Mouse (Mus musculus): ENCODE data around the gene Tbc1d2. TPM values are rescaled to one million over a fixed set of nuclear protein-coding genes. Genes with fewer than 3 reads are reported as not detected.
"Not testable (repeated sequence)": the region's sequence is repeated elsewhere in the genome, so short reads cannot be mapped to it uniquely, and the experiment has no call there.

The Tbc1d2 gene
- polyA plus RNA-seq, 1 experiment from 2014 or later, result 1.5 TPM

DNA sequence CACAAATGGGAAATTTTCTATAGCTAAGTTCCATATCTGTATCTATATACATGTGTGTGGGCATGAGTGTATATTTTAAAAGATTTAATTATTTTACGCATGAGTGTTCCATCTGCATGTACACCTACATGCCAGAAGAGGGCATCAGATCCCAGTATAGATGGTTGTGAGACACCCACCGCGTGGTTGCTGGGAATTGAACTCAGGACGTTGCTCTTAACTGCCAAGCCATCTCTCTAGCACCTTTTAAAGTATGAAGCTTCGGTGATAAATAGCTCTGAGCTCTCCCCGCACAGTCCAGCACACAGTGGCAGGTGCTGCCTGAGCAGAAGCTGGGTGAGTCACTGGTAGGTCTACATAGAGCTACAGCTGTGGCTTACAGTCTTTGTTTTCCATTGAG is 32.6 kb downstream of the Tbc1d2 start:
- no peaks in the 10 kb centered on the region for H3K36me3 ChIP-seq
- H3K4me2 ChIP-seq (replicated peaks), result no peak overlapping the region
- H3K27me3 ChIP-seq, result peaks cover 20% of the 10 kb centered on the region; the same call in 1 of the 2 replicates
- H3K9me3 ChIP-seq (replicated peaks), result no peaks in the 10 kb centered on the region
- no peak overlapping the region for H3K27ac ChIP-seq
- no peak overlapping the region for H3K9ac ChIP-seq
- no peak for ATAC-seq (ENCODE audit: low FRiP score)
- WGBS, result 77% methylated on average over 6 of the region's 6 CpGs
- H3K4me3 ChIP-seq, result no peak overlapping the region
- H3K4me1 ChIP-seq, result peaks cover 5% of the 10 kb centered on the region; the same call in 1 of the 2 replicates

DNA sequence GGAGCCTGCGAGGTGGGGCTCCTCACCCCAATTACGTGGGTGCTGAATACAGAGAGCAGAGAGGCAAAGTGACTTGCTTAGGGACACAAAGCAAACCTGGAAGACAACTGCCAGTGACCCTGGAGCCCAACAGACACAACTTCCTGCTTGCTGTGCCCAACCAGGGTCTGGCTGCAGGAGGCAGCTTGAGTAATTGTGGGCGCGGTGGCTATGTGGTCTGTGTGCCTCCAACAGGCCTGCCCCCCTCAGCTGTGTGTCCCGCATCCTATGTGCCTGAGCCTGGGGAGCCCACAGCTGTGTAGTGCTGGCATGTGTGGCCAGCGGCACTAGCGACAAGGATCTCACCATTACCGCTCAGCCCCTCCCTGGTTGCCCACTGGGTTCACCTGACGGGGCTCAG is 35.4 kb downstream of the Tbc1d2 start:
- Histone ChIP-seq H3K9me3 (replicated peaks) (no peaks in the 10 kb centered on the region), H3K27me3 (peaks cover 5% of the 10 kb centered on the region; the same call in 1 of the 2 replicates), H3K4me2 (replicated peaks) (no peak overlapping the region), H3K36me3 (no peaks in the 10 kb centered on the region), H3K9ac (no peak overlapping the region), H3K4me3 (no peak overlapping the region), H3K4me1 (0 out of 2 replicates have a peak, but pooled peaks cover 4% of the 10 kb centered on the region), H3K27ac (no peak overlapping the region)
- no peak for ATAC-seq (ENCODE audit: low FRiP score)
- 70% methylated on average over 9 of the region's 9 CpGs for WGBS

DNA sequence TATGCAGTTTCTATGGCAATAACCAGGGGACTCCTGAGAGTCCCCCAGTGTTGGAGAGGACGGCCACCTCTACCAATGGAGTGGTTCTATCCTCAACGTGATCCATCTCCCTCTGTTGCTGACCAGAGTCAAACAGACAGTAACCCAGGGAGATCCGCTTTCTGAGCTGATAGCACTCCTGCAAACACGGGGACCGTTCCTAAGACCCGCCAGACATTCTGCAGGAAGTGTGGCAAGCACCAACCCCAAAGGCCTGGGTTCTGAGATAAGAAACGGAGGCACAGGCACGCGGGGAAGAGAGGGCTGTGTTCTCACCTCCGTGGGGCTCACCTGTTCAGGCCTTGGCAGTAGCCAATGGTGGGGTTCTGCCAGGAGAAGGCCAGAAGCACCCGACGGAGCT is 36.4 kb downstream of the Tbc1d2 start:
- no peak for ATAC-seq (ENCODE audit: low FRiP score)
- no peaks in the 10 kb centered on the region for H3K36me3 ChIP-seq
- 0 out of 2 replicates have a peak, but pooled peaks cover 4% of the 10 kb centered on the region for H3K4me1 ChIP-seq
- WGBS, result 79% methylated on average over 12 of the region's 12 CpGs
- H3K27ac ChIP-seq, result no peak overlapping the region
- no peaks in the 10 kb centered on the region; the same call in 1 of the 2 replicates for H3K27me3 ChIP-seq
- H3K4me2 ChIP-seq (replicated peaks), result no peak overlapping the region
- H3K9me3 ChIP-seq (replicated peaks), result no peaks in the 10 kb centered on the region
- H3K9ac ChIP-seq, result no peak overlapping the region
- no peak overlapping the region for H3K4me3 ChIP-seq

- ATAC-seq (ENCODE audit: low FRiP score), result peak; percentile 54
- Histone ChIP-seq H3K4me1 (0 out of 2 replicates have a peak, but pooled peaks cover 4% of the 10 kb centered on the region), H3K9ac (no peak overlapping the region), H3K27me3 (no peaks in the 10 kb centered on the region), H3K36me3 (no peaks in the 10 kb centered on the region), H3K4me2 (replicated peaks) (no peak overlapping the region), H3K9me3 (replicated peaks) (no peaks in the 10 kb centered on the region), H3K27ac (no peak overlapping the region), H3K4me3 (no peak overlapping the region)
- 3% methylated on average over 4 of the region's 4 CpGs for WGBS
These were observed 38.8 kb downstream of the Tbc1d2 start for GRCm38 (mm10) chr4:46611181-46611580.

GRCm38 (mm10) chr4:46607601-46608000 is 42.4 kb downstream of the Tbc1d2 start:
- Histone ChIP-seq H3K9me3 (replicated peaks) (no peaks in the 10 kb centered on the region), H3K4me3 (no peak overlapping the region), H3K27me3 (peaks cover 13% of the 10 kb centered on the region; the same call in 1 of the 2 replicates), H3K9ac (no peak overlapping the region), H3K4me1 (peaks cover 12% of the 10 kb centered on the region; the same call in 1 of the 2 replicates), H3K36me3 (no peaks in the 10 kb centered on the region), H3K27ac (no peak overlapping the region), H3K4me2 (replicated peaks) (no peak overlapping the region)
- no peak for ATAC-seq (ENCODE audit: low FRiP score)
- WGBS, result 68% methylated on average over 3 of the region's 3 CpGs

- Histone ChIP-seq H3K4me1 (peaks cover 15% of the 10 kb centered on the region), H3K36me3 (no peaks in the 10 kb centered on the region), H3K9me3 (replicated peaks) (no peaks in the 10 kb centered on the region), H3K9ac (no peak overlapping the region), H3K4me3 (no peak overlapping the region), H3K27ac (no peak overlapping the region), H3K27me3 (peaks cover 27% of the 10 kb centered on the region), H3K4me2 (replicated peaks) (no peak overlapping the region)
- ATAC-seq (ENCODE audit: low FRiP score), result no peak
- WGBS, result 56% methylated on average over 11 of the region's 11 CpGs
These were observed 44.6 kb downstream of the Tbc1d2 start for GRCm38 (mm10) chr4:46605451-46605850.

GRCm38 (mm10) chr4:46602704-46603103 is 47.3 kb downstream of the Tbc1d2 start:
- Histone ChIP-seq H3K4me2 (replicated peaks) (no peak overlapping the region), H3K36me3 (no peaks in the 10 kb centered on the region), H3K27ac (no peak overlapping the region), H3K27me3 (peaks cover 48% of the 10 kb centered on the region), H3K9me3 (replicated peaks) (no peaks in the 10 kb centered on the region), H3K4me1 (peaks cover 15% of the 10 kb centered on the region), H3K4me3 (no peak overlapping the region), H3K9ac (no peak overlapping the region)
- WGBS, result 64% methylated on average over 7 of the region's 7 CpGs
- ATAC-seq (ENCODE audit: low FRiP score), result no peak

DNA sequence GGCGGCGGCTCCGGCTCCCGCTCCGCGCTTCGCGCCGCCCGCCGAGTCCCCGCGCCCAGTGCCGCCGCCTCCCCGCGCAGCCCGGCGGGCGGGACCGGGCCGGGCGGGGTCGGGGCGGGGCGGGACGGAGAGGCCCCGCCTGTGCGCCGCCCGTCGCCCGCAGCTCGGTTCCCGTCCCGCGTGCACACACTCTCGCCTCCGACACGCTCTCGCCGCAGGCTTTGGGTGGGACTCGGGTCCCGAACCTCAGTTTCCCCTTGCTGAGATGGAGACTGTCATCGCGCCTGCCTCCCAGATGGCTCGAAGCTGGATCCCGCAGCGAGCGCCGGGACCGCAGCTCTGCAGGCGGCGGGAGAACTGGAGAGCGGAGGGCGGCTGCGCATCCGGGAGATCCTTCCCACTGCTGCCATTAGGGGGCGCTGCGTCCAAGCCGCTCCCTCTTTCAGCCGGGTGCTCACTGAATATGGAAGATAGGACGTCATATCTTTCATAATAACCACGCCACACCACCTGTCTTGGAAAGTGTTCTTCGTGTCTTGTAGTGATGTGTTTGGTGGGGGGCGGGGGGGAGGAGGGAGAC is 48.1 kb downstream of the Tbc1d2 start, which contains the start of gene Coro2a:
Gene Coro2a, minus strand, starts transcription at position 359 of the 580 bp plus-strand sequence.
- under 1% methylated on average over 53 of the region's 66 CpGs for WGBS
- peak within 1 kb of the TSS; percentile 70 for H3K9ac ChIP-seq
- ATAC-seq (ENCODE audit: low FRiP score), result peak; percentile 59
- no peak within 1 kb of the TSS for H3K27ac ChIP-seq
- H3K4me2 ChIP-seq (replicated peaks), result peak within 1 kb of the TSS; percentile 95
- H3K36me3 ChIP-seq, result no peaks in the 10 kb centered on the region
- no peaks in the 10 kb centered on the region for H3K9me3 ChIP-seq (replicated peaks)
- H3K4me1 ChIP-seq, result peaks cover 15% of the 10 kb centered on the region
- H3K27me3 ChIP-seq, result peaks cover 54% of the 10 kb centered on the region
- H3K4me3 ChIP-seq, result peak within 1 kb of the TSS; percentile 61

DNA sequence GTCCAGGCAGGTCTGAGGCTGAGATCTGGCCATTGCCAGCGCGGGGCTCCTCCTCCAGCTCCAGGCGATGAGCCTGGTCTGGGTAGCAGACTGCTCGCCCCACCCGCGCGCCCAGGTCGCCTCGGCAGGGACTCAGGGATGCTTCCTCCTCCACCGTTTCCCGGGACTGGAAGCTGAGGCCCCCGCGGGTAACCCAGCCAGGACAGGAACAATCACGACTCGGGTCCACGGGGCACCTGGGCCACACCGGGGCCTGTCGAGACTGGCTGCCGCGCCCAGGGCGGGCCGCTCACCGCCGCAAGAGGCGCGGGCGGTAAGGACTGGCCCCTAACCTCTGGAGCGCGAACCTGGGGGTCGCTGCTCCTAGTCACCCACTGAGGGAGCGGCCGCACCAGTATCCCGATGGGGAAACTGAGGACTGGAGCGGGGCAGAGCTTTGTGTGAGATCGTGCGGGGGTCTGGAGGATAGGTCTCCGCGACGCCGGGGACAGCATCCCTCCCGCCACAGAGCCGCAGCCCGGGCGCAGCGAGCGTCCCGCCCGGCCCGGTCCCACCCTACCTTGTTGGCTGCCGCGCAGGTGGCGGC is 48.7 kb downstream of the Tbc1d2 start:
- H3K27ac ChIP-seq, result no peak overlapping the region
- under 1% methylated on average over 46 of the region's 52 CpGs for WGBS
- H3K9me3 ChIP-seq (replicated peaks), result no peaks in the 10 kb centered on the region
- peak; percentile 64 for ATAC-seq (ENCODE audit: low FRiP score)
- peak overlapping the region; percentile 70 for H3K9ac ChIP-seq
- H3K27me3 ChIP-seq, result peaks cover 57% of the 10 kb centered on the region
- H3K36me3 ChIP-seq, result no peaks in the 10 kb centered on the region
- peak overlapping the region; percentile 95 for H3K4me2 ChIP-seq (replicated peaks)
- H3K4me1 ChIP-seq, result peaks cover 15% of the 10 kb centered on the region
- peak overlapping the region; percentile 61 for H3K4me3 ChIP-seq

- H3K27me3 ChIP-seq, result peaks cover 60% of the 10 kb centered on the region
- peak; percentile 3; the same call in 1 of the 2 replicates for ATAC-seq (ENCODE audit: low FRiP score)
- no peak overlapping the region for H3K27ac ChIP-seq
- WGBS, result 39% methylated on average over 20 of the region's 20 CpGs
- H3K9ac ChIP-seq, result peak overlapping the region; percentile 70
- H3K36me3 ChIP-seq, result no peaks in the 10 kb centered on the region
- peak overlapping the region; percentile 95 for H3K4me2 ChIP-seq (replicated peaks)
- H3K9me3 ChIP-seq (replicated peaks), result no peaks in the 10 kb centered on the region
- H3K4me1 ChIP-seq, result peaks cover 15% of the 10 kb centered on the region
- H3K4me3 ChIP-seq, result peak overlapping the region; percentile 61
These were observed 49.3 kb downstream of the Tbc1d2 start for GRCm38 (mm10) chr4:46600473-46601257.

DNA sequence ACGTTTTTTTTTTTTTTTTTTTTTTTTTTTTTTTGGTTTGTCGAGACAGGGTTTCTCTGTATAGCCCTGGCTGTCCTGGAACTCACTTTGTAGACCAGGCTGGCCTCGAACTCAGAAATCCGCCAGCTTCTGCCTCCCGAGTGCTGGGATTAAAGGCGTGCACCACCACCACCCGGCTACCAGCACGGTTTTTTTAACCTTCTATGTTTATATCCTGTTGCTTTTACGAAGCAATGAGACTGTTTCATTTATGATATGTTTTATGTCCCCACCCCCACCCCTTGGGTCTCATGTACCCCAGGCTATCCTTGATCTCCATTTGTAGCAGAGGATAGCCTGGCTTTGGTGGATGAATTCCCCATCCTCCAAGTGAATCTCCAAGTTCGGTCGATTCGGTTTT is 50.4 kb downstream of the Tbc1d2 start:
- not testable (repeated sequence) for H3K9me3 ChIP-seq (replicated peaks); H3K27ac ChIP-seq; H3K36me3 ChIP-seq; H3K4me3 ChIP-seq; ATAC-seq (ENCODE audit: low FRiP score); H3K9ac ChIP-seq; H3K4me2 ChIP-seq (replicated peaks)
- Histone ChIP-seq H3K4me1 (peaks cover 13% of the 10 kb centered on the region), H3K27me3 (peaks cover 57% of the 10 kb centered on the region)
- WGBS, result 84% methylated on average over 12 of the region's 12 CpGs

- peaks cover 55% of the 10 kb centered on the region for H3K27me3 ChIP-seq
- H3K27ac ChIP-seq, result no peak overlapping the region
- peaks cover 6% of the 10 kb centered on the region for H3K4me1 ChIP-seq
- no peaks in the 10 kb centered on the region for H3K36me3 ChIP-seq
- no peak overlapping the region for H3K4me3 ChIP-seq
- H3K9ac ChIP-seq, result no peak overlapping the region
- 77% methylated on average over 6 of the region's 6 CpGs for WGBS
- H3K4me2 ChIP-seq (replicated peaks), result no peak overlapping the region
- no peak for ATAC-seq (ENCODE audit: low FRiP score)
- no peaks in the 10 kb centered on the region for H3K9me3 ChIP-seq (replicated peaks)
These were observed 51.0 kb downstream of the Tbc1d2 start for GRCm38 (mm10) chr4:46598981-46599380.

All from hindbrain, embryonic 12.5 days (tissue).